Mouse (Mus musculus) ovary, postnatal 10 days (tissue): Measurements from ENCODE around the gene Cyp2ab1.
"Not testable (repeated sequence)": the region's sequence is repeated elsewhere in the genome, so short reads cannot be mapped to it uniquely, and the experiment has no call there.

Source experiments
- DNase-seq: peaks from one replicate; pipeline ENCODE4 v3.0.0; 2022; ENCODE audit warnings: low spot score

Cyp2ab1 gene

GRCm38 (mm10) chr16:20325286-20325685 is at the start of gene Cyp2ab1:
Gene Cyp2ab1, minus strand, starts transcription at chr16:20325404.
- no peak for DNase-seq

DNA sequence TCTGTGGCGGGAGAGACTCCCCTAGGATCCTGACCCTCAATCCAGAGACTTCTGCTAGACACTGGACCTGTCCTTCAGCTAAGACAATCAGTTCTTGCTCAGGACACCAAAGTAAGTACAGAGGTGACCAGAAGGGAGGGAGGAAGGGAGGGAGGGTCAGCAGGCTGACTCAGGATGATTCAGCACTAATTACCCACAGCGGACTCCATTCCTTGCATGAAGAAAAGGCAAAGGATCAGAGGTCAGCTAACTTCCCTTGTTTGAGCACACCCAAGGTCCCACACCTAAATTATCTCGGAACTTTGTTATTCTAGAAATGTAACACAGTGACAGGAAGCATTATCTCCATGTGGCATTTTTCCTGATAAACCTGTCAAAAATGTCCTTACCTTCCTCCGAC is 46.5 kb upstream of the Cyp2ab1 start:
- no peak for DNase-seq

DNA sequence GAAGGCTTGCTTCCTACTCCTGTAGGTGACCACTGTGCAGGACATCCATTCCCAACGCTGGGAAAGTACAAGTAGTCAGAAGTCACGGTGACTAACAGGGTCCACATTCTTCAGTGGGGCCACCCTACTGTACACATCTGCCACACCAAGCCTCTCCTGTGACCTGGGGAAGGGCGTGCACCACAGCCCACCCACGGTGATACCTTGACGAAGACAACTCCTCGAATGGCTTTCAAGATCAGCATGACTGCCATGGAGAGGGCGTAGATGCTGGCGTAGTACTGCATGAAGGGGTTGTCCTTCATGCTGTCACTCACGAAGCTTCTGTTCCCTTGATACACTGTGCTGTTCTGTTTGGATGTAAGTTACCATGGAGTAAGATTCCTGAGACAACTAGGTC is 43.0 kb upstream of the Cyp2ab1 start:
- no peak for DNase-seq

- no peak for DNase-seq
Observed at GRCm38 (mm10) chr16:20362121-20362520, 36.9 kb upstream of the Cyp2ab1 start.

- not testable (repeated sequence) for DNase-seq
Observed at GRCm38 (mm10) chr16:20361496-20361895, 36.3 kb upstream of the Cyp2ab1 start.

DNA sequence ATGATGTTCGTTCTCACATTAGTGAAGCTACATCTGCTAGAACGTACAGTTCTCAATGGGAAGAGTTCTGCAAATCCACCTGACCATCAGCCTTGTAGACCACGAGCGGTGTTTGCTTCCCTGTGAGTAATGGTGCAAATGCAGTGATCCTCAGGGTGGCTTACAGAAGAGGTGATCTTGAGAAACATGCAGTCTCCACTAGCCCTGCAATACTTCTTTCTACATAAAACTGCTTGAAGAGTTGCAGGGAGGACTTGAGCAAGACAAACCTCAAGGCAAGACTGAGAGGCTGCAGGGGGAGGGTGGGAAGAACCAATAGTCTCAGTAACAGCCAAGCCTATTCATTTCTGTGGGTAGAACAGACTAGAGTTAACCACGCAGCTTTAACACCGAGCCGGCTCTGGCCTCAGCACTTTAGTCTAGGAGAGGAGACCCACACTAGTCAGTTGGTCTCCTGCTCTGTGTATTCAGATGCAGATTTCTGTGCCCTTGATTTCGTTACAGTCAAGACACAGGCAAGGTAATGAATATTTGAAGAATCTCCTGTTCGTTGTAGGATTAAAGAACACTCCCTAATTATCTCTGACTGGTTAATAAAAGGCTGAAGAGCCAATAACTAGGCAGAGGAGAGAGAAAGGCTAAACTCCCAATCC is 34.6 kb upstream of the Cyp2ab1 start:
- DNase-seq: no peak

DNA sequence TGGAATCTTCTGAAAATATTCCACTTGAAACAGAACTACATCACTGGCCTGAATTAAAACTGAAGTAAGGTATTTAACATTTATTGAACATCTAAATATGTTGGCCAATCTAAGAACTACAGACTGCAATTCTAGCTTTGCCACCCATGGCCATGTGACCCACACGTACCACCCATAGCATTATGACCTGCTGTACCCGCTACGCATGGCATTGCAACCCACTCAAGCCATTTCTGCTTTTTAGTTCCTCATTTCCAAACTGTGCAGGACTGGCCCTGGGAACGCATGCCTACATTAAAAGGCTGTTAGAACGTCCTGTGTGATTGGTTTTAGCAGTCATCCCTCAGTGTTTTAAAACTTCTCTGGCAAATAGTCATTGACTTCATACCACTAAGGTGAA is 32.6 kb upstream of the Cyp2ab1 start:
- DNase-seq: no peak

DNA sequence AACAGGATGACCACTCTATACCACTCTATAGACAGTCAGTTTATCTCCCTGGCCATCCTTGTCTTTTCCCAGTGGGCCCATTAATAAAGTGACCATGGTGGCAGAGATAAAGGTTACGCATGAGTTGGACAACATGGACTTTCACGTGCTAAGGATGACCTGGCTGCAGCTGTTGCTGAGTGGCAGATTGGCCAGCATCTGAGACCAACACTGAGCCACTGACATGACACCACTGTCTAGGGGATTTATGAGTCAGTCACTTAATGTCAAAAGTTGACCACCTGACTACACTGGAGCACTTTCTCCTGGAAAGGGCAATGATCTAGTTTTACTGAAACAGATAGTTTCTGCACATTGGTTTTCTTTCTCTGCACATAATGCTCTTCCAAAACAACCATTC is 29.6 kb upstream of the Cyp2ab1 start:
- DNase-seq: no peak

DNA sequence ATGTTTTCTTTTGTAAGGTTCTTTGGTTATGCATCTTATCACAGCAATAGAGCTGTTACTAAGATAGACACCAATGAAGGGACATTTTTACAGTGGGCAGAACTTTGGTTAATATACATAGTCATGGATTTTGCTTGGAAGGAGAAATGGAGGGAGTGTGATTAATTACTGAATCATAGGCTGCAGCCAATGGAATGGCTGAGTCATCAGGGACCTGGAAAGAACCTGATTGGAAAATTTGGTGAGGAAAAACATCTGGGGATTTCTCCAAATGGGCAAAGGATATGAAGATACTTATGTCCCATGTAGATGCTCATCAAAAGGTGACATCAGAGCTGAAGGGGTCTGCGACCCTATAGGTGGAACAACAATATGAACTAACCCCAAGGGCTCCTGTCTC is 28.8 kb upstream of the Cyp2ab1 start:
- no peak for DNase-seq

DNA sequence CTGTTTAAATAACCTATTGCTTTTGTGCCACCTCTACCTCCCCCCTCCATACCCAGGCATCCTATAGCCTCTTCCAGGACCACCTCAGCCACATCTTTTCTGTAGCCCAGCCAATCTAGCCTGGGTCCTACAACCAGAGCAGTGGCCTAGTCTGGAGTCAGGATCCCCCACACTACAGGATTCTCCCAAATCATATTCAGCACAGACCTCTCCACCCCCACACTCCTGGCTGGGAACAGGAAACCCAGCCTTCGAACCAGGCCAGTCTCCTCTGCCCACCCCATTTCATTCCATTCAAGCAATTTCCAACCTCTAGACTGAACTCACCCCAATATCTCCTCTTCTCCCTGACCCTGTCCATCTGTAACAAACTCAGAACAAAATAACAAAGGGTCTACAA is 20.3 kb upstream of the Cyp2ab1 start:
- no peak for DNase-seq

GRCm38 (mm10) chr16:20338616-20339015 is 13.4 kb upstream of the Cyp2ab1 start:
- DNase-seq: no peak

GRCm38 (mm10) chr16:20334918-20335317 is 9.7 kb upstream of the Cyp2ab1 start:
- DNase-seq: no peak

GRCm38 (mm10) chr16:20328306-20328705 is 3.1 kb upstream of the Cyp2ab1 start:
- no peak for DNase-seq

GRCm38 (mm10) chr16:20323907-20324306 is 1.3 kb downstream of the Cyp2ab1 start:
- DNase-seq: no peak

GRCm38 (mm10) chr16:20322274-20322673 is 2.9 kb downstream of the Cyp2ab1 start:
- DNase-seq: no peak

DNA sequence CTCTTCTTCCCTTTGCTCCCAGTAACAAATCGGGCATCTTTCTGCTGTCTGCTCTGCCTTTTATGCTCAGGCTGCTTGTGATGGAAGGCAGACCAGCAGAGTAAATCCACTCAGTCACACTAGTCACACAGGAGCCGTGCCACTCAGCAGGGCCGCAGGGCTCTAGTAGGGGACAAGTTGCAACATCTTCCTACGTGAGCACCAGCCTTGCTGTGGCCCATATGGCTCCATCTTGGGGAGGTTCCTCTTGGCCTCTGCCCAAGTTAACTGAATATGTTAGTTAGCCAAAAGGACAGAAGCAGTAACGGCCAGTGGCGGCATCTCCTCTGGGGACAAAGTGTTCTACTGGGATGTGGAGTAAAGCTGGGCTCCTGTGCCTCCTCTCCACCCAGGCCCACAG is 8.4 kb downstream of the Cyp2ab1 start:
- DNase-seq: no peak

DNA sequence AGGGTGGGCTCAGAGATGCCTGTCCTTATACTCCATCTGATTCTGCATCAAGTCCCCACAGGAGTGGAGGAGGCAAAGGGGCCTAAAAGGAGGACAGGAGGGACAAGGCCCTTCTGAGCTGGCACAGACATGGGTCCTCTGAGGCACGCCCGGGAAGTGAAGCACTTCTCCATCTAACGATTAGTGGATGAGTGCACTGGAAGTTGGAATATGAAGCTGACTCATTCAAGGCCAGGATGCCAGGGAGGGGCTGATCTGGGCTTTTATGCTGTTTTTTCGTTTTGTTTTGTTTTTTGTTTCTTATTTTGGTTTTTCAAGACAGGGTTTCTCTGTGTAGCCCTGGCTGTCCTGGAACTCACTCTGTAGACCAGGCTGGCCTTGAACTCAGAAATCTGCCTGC is 9.9 kb downstream of the Cyp2ab1 start:
- no peak for DNase-seq

DNA sequence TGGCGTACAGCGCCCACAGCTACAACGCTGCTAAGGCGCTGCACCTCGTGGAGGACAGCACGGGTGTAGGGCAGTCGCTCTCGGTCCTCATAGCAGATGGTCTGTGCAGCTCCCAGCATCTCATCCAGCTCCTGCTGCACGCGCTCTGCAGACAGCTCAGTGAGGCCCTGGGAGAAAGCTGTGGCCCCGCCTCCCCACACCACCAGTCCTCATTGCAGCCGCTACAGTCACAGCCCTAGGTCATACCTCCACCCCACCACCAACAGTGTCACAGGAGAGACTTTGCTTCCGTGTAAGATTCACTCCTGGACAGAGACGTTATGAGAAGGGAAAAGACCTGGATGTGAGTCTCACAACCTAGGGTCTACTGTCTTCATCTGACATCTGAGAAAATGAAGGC is 12.9 kb downstream of the Cyp2ab1 start:
- DNase-seq: no peak

DNA sequence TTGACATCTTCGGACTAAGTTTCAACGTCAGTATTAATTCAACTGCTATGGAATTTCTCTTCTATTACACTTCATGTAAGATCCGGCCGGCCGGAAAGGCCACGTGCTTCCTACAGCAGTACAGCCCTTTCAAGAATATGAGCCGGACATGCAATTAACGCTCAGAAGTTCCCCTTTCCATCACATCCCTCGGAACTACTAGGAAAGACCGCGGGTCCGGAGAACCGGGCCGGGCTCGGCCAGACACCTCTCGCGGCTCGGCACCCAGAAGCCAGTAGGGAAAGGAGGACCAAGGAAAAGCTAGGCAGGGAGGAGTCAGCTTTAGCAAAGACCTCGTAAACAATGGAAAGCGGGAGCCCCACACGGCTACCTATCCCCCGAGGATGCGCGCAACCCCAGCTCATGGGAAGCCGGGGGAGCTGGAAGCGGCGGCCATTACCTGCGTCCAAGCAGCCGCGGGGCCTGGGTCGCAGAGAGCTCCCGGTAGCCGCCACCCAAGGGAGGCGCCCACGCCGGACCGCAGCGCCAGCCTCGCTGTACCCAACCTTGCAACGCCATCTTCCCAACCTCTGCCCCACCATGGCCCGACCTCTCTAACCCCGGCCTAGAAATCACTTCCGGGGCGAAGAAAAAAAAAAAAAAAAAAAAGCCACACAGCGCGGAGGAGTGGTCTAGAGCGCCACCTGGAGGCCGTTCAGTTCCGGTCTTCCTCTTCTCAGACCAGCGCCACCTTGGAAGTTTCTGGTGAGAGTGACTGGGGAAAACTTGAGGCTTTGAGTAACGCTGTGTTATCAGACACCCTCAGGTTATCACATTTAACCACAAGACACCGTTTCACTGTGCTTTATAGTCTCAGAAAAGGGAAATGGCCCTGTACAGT is 23.2 kb downstream of the Cyp2ab1 start, which contains the start of gene Parl:
Gene Parl (minus strand): TSS at position 618 of the 880 bp plus-strand sequence.
- DNase-seq: peak; percentile 45

- no peak for DNase-seq
Observed at GRCm38 (mm10) chr16:20300076-20300475, 25.1 kb downstream of the Cyp2ab1 start.

- no peak for DNase-seq
Observed at GRCm38 (mm10) chr16:20280238-20280637, 45.0 kb downstream of the Cyp2ab1 start.

GRCm38 (mm10) chr16:20279395-20279794 is 45.8 kb downstream of the Cyp2ab1 start:
- DNase-seq: no peak

DNA sequence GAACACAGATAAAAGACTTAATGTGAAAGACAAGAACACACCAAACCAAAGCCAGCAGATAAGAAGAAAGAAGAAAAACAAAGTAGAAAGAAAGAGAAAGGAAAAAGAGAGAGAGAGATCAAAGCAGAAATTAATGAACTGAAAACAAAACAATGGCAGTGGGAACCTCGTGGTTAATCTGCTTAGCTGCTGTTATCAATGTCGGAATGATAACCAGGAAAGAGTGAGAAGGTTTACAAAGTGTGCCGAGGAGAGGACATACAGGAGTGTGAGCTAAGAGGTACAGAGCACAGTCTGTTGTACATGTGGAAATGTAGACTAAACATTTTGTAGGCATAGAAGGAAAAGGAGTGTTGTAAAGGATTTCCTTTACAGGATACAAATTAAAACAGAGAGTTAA is 52.2 kb downstream of the Cyp2ab1 start:
- DNase-seq: no peak
